Mouse (Mus musculus): ENCODE results near the gene Cmbl. TPM values are rescaled to one million over a fixed set of nuclear protein-coding genes. Genes with fewer than 3 reads are reported as not detected.
A peak's percentile ranks its signal among the peaks of the same experiment; 100 is the strongest.

The Cmbl gene
- total RNA-seq (2022): 10 to 100 TPM; 17.4 to 21.0 (median 19.4) TPM

DNA sequence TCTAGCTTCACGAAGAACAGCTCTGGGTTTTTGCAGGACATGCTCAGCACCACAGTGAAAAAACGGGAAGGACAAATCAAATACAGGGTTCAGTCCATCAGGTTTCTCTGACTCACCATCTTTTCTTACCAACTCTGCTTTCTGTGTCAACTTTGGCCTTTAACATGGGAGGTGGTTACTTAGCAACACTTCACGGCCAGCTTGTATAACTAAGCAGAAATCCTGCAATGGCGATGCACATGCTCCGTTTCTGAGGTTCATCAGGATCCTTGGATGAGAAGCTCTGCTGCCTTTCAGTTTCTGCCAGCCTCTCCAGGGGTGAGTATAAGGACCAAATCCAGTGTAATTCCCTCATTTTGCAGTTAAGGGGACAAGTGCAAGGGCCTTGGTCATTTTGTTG lies at the start of gene Cmbl:
Gene Cmbl (plus strand): TSS at position 206 of the 400 bp plus-strand sequence.
- DNase-seq (ENCODE audit: low spot score in 2 of 2): no peak

DNA sequence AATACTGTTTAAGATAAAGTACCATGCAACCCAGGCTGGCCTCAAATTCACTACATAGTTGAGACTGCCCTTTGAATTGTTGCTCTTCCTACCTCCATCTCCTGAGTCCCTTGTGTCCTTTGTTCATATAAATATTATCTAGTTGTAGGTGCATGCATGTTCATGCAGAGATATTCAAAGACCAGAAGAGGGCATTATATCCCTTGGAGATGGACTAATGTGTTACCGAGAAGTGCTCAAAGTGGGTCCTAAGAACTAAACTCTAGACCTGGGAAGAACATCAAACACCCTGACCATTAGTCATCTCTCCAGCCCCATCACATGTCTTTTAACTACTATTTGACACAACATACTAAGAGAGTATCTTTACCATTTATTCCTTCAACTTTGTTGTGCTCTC lies 48.0 kb upstream of the Cmbl start:
- no peak for DNase-seq (ENCODE audit: low spot score in 2 of 2)

DNA sequence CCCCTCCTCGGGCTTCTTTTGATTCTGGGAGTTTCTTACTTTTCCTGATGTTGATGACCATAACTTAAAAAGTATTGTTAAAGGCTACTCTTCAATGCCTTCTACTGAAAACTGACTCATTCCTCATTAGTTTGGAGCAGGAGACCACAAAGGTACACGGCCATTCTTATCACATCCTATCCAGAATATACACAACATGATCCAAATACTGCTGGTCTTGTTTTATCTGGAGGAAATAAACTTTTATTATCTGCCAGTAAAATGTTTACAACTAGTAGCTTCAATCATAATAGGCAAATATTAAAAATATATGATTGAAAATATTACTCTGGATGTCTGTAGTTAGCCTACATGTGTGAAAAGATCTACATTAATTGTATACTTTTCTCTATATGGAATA lies 46.8 kb upstream of the Cmbl start:
- no peak for DNase-seq (ENCODE audit: low spot score in 2 of 2)

DNA sequence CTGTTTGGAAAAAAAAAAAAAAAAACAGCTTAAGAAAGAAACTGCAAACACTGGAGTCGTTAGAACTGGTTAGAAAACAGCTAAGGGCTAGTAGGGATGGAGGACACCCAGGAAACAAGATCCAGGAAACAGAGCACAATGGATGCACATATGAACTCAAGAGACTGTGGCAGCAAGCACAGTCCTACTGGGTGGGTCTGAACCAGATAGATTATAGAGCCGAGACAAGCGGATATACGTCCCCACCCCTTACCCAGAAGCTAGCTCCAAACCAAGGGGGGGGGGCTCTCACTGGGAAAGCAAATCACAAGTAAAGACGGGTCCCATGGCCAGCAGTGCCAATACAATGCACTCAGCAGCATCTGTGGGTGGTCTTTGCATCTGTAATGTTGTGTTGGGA lies 46.2 kb upstream of the Cmbl start:
- no peak for DNase-seq (ENCODE audit: low spot score in 2 of 2)

DNA sequence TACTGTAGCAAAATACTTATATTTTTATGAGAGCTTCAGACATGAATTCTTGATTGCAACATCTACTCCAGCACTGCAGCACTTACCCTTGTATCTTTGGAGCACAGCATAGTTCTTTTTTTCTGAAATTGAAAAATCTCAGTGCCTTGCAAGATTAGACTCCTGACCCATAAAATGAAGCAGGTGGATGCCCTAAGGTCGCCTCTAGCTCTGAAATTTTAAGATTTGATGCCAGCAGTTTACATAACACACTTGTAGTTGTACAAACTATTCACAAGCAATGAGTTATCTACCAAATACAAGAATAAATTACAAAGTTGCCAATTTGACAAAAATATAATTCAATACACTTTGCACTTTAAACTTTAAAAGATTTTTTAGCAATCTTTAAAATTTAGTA lies 38.7 kb upstream of the Cmbl start:
- DNase-seq (ENCODE audit: low spot score in 2 of 2): no peak

DNA sequence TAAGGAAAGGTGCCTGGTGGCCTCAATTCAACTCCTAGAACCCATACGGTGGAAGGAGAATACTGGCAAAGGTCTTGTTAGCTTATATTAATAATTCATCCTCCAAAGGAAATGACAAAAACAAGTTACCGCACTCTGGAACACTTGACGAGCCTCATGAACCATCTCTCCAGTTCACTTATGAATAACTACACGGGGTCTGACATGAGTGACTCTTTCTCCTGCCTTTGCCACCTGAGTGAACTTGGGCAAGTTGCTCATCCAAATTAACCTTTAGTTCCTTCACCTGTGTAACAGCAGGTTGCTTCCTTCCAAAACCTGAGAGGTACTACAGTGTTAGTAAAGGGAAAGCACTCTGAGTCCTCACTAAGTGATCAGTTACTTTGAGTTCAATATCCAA lies 36.7 kb upstream of the Cmbl start:
- no peak for DNase-seq (ENCODE audit: low spot score in 2 of 2)

DNA sequence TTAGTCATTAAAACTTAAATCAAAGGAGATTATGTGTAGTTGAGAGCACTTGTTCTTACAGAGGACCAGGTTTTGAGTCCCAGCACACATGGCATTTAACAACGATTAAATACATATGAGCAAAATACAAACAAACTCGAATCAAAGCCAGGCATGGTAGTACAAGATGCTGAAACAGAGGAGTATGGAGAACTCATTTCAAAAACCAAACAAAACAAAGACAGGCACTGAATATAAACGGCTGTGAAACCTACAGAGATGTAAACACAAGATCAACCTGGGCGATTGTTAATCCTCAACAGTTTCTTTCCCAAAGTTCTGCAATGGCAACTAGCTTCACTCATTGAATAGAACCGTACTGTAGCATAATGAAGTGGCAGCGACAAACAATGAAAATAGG lies 36.1 kb upstream of the Cmbl start:
- no peak for DNase-seq (ENCODE audit: low spot score in 2 of 2)

DNA sequence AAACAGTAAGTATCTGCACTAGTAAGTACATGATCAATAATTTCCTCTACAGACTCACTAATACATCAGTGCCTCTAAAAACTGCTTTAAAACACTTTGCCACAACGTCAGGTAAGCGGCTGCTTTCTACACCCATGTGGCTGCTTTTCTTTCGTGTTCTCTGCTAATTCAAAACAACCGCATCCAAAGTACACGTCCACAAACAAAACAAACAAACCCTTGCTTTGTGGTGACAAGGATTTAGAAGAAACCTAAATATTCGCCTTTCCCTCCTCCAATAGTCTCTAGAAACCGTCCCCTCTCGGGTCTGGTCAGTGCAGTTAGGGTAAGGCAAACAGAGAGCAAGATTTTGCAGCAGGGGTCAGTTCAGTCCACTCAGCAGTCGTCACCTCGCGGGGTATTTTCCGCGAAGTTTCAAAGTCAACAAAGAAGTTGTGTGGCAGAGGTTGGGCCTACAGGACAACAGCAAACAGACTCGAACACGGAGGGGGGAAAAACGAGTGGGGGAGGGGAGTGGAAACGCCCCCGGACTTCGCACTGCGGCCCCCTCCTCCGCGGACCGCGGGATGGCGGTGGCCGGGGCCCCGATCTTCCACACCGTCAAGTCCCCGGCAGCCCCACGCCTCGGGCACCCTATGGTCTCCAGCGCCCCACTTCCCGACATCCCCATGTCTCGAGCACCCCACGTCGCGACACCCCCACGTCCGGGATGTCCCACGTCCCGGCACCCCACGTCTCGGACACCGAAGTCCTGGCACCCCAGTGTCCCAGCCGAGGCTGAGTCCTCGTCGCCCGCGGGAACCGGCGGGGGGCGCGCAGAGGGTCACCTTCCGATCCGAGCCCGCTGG lies 35.2 kb upstream of the Cmbl start:
- DNase-seq (ENCODE audit: low spot score in 2 of 2): no peak

DNA sequence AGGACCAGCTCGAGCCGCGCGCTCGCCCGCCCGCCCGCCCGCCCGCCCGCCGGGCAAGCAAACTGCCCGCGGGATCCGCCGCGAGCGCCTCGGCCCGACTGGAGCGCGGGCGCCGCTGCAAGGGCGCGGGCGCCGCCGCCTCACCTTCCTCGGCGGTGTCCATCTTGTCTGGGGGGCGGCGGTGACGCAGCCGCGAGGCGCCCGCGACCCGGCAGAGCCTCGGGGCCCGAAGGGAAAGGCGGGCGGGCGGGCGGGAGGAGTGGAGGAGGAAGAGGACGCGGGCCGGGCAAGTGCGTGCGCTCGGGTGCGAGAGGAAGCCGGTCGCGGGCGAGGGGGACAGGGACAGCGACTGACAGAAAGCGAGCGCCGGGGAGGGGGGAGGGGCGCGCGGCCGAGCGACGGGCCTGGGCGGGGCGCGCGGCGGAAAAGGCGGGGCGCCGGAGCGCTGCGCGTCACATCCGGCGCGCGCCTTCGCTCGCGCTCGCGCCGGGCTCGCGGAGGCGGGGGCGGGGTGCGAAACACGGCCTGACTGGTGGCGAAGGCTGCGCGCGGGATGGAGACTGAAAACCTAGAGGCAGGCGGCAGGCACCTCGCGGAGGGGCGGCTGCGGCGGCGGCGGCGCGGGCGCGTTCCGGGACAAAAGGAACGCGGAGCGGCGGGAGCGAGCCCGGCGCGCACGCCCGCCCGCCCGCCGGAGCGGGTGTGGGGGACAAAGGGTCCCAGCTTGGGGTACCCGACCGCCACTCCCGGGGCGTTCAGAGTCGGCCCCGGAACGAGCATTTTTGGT lies 34.3 kb upstream of the Cmbl start, which contains the start of gene March6:
Gene March6 (minus strand): TSS at position 395 of the 787 bp plus-strand sequence.
- DNase-seq (ENCODE audit: low spot score in 2 of 2): peak; percentile 85 to 91

DNA sequence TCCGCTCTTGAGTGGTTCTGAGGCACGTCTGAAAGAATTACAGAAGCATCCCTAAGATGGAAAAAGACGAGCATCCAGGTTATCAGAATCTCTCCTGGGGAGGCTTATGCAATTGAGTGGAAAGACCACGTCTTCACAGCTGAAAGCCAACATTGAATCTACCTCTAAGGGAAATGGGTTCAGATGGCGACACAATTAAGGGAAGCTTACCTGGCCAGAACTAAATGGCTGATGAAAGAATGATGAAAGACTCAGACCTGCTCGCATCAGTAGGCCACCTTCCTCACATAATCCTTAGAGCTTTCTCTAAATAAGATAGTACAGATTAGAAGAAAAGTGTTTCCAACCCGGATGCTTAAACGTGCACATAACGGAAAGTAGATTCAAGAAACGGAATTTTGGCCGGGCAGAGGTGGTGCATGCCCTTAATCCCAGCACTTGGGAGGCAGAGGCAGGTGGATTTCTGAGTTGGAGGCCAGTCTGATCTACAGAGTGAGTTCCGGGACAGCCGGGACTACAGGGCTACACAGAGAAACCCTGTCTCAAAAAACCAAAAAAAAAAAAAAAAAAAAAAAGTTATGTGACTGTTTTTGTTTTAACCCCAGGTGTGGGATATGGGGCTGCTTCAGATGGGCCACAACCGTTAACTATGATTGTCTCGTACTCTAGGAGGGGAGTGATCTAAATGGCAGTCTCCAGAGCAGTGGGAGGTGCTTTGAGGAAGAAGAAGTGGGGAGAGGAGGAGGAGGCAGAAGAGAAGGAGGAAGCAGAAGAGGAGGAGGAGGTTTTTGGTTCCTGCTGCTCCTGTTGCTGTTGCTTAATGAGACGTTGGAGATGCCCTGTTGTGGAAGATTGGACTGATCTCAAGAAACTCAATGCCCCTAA lies 33.5 kb upstream of the Cmbl start:
- DNase-seq (ENCODE audit: low spot score in 2 of 2): no peak

DNA sequence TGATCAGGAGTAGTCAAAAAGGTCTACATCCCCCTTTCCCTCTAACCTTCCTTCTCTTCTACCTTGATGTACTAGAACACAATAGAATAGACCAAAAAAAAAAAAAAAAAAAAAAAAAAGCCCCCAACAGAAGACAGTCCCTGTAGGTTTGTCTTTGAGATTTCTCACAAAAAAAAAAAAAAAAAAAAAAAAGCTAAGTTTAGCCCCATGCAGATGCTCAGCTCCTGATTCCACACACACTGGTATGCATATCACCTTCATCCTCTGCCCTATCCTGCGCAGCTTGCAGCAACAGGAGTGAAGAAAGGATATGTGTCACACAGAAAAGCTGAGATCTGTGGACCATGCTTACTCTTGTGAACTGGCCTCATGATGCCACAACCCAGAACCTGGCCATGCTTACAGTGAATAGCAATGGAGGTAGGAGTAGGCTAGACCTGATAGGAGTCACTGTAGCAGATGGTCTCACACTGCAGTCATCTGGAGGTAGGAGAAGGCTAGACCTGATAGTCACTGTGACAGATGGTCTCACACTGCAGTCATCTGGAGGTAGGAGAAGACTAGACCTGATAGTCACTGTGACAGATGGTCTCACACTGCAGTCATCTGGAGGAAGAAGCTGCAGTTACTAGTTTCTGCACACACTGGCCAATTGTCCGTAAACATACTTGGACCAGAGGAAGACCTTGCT lies 32.7 kb upstream of the Cmbl start:
- DNase-seq (ENCODE audit: low spot score in 2 of 2): no peak

DNA sequence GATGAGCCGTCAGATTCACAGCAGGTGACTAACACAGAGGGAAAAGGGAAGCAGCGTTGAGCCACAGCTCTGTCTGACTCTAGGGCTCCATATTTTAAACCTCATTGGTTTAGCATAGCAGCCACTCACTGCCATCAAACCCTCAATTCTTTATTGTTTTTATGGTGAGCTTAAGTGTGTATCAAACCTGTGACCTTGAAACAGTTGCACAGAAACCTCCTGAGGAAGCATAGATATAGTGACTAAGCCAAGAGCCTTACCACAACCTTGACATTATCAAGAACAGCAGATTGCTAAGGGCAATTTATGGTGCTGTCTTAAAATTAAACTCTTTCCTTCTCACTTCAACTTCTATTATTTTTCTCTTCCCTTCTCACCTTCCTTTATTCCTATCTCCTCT lies 31.7 kb upstream of the Cmbl start:
- DNase-seq (ENCODE audit: low spot score in 2 of 2): no peak

DNA sequence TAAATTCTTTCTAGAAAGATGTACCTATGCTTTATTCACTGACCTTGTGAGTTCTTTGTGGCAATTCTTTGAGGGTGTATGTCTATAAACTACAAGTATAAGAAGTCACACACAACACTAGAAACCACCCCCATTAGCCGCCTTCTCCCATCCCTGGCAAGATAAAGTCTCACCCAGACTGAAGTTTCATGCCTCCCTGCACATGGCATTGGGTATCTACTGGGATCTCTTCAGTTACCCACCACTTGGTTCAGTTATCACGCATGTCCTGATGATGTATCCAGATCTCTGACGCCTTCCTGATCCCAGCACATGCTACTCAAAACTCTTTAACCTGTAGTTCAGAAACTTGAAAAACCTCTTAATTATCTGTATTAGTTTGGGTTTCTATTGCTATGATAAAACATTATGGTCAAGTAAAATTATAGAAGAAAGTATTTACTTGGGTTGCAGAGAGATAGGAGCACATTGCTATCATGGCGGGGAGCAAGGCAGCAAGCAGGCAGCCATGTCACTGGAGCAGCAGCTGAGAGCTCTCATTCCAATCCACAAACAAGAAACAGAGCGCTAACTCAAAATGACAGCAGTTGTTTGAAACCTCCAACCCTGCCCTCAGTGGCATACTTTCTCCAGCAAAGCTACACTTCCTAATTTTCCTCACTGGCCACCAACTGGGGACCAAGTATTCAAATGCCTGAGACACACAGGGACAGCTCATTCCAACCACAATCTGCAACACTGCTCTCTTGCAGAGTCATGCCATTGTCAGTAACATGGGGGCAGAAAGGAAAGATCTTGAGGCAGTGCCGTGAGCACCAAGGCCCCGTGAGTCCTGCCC lies 30.5 kb upstream of the Cmbl start:
- DNase-seq (ENCODE audit: low spot score in 2 of 2): no peak

DNA sequence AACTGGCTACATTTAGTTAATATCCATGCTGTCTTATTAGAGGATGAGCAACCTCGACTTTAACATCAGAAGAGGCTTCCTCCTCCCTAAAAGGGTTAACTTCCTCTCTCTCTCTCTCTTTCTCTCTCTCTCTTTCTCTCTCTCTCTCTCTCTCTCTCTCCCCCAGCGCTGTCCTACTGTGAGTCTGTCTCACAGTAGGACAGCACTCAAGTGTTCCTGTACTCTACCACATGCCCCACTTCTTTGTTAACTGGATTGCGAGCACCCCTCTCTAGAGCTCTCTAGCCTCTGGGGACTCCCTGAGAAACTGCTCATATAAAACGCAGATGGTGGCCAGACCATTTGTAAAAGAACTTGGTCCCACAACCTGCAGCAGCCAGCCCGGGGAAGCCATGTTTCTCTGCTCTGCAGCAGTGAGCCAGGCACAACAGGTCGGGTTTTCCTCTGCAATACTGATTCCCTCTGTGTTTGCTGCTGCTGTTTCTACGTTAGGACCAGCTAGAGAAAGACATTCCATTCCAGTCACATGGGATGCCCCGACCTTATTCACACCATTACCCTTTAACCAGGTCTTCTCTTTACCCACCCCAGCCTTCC lies 29.8 kb upstream of the Cmbl start:
- DNase-seq (ENCODE audit: low spot score in 2 of 2): no peak

DNA sequence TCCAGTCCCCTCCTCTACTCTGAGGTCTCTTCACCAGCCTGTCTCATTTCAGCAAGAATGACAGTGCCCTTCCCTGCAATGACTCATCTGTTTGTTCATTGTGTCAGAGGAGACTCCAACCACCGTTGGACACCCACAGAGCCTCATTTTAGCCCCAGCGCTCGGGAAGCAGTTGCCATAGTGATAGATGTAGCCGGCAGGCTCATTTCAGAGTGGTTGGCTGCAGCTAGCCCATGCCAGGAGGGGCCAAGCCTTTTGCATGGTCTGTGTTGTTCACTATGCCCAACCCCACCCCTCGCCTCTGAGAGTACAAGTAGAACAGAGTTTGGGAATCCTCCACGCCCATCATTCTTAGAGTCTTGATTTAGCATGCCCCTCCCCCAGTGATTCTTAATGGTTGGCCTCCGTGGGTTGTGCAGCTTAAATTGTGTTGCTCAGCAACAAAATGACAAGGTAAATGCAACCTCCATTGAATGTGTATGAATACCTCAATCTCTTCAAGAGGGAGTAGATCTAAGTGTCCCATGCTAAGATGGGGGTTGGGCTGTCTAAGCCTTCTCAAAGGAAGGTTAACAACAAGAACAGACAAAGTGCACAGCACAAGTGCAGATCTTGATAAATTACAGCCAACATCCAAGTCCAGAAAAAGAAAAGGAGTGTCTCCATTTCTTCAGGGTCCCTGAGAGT lies 29.0 kb upstream of the Cmbl start:
- DNase-seq (ENCODE audit: low spot score in 2 of 2): peak; percentile 67 to 72

DNA sequence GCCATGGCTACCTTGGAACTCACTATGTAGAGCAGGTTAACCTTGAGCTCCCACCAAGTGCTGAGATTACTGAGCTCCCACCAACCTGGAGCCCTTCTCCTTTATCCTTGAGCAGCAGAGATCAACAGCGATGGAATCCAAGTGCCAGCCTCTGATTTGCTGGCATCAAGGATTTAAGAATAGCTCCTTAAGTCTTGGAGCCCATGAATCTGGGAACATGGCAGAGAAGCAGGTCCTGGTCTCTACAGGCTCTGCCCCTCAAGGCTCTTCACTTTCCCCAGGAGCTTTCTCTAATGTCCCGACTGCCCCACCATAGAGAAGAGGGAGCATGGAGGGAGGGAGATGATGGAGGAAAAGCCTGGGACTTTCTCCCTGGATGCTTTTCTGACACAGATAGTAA lies 27.5 kb upstream of the Cmbl start:
- no peak for DNase-seq (ENCODE audit: low spot score in 2 of 2)

DNA sequence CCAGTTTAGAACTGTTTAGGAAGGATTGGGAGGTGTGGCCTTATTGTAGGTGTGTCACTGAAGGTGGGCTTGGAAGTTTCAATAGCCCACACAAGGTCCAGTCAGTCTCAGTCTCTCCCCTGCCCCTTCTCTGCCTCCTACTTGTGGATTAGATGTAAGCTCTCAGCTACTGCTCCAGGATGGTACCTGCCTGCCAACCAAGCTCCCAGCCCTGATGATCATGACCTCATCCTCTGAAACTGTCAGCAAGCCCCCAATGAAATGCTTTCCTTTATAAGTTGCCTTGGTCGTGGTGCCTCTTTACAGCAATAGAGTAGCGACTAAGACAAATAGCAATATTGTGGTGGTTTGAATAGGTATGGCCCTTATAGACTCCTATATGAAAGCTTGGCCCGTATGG lies 26.8 kb upstream of the Cmbl start:
- no peak for DNase-seq (ENCODE audit: low spot score in 2 of 2)

DNA sequence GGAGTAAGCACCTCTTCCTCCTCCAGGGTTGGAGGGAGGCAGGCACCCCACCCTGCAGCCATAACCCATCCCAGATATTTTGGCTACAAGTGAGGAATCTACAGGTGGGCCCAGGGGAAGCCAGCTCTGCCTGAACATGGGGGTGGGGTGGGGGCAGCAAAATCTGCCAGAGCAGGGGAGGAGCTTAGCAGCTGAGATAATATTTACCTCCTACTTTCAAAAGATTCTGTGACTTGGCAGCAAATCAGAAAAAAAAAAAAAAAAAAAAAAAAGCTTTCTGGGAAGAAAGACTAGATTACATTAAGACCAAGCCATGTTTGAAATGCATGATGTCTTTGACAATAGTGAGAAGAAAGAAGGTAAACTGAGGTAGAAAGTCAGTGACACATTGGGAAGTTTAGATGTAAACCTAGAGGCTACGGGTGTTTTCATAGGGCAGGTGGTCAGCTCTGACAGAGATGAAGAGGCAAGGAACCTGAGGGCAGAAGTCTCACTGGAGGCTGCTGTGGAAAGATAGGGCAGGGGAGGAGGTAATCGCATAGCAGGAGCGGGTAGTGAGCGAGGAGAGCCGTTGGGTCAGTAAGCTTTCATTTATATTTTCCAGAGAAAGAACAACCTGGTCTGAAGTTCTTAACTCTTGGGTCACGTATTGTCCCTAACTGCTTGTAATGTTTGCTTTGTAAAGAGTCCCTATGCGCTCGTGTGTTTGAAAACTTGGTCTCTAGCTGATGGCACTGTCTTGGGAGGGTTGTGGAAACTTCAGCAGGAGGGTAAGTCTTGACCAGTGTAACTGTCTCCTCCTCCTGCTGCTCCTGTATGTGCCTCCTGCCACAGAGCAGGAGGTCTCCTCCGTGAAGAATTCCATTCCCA lies 25.3 kb upstream of the Cmbl start:
- DNase-seq (ENCODE audit: low spot score in 2 of 2): no peak

All from layer of hippocampus, adult 8-10 months (tissue).